Mouse (Mus musculus): ENCODE results near the gene Slc22a5. TPM values are rescaled to one million over a fixed set of nuclear protein-coding genes. Genes with fewer than 3 reads are reported as not detected.
A peak's percentile ranks its signal among the peaks of the same experiment; 100 is the strongest.
"Not testable (repeated sequence)": the region's sequence is repeated elsewhere in the genome, so short reads cannot be mapped to it uniquely, and the experiment has no call there.

Slc22a5 gene
- total RNA-seq (2021): 1 to 10 TPM; 7.1 to 9.3 TPM
- long read RNA-seq, experiment 1, transcript Slc22a5-201 (10 exons, 3,062 nt): major isoform, 14 of 22 reads
- long read RNA-seq, experiment 1, partial matches to known transcripts: 0 of 22 reads
- long read RNA-seq, experiment 1, other reads (novel, unspliced or antisense): 8 of 22 reads
- long read RNA-seq, experiment 2, transcript Slc22a5-201 (10 exons, 3,062 nt): major isoform, 16 of 22 reads
- long read RNA-seq, experiment 2, partial matches to known transcripts: 1 of 22 reads
- long read RNA-seq, experiment 2, other reads (novel, unspliced or antisense): 5 of 22 reads

- peak; percentile 100 for DNase-seq (ENCODE audit: low spot score)
Observed at GRCm38 (mm10) chr11:53891505-53892451, at the start of gene Slc22a5. TSS of gene Slc22a5 (minus strand) at chr11:53891660.

- DNase-seq (ENCODE audit: low spot score): not testable (repeated sequence)
Observed at GRCm38 (mm10) chr11:53931944-53932318, 40.5 kb upstream of the Slc22a5 start.

GRCm38 (mm10) chr11:53931091-53931943, 39.9 kb upstream of the Slc22a5 start:
- DNase-seq (ENCODE audit: low spot score): peak; percentile 65

- no peak for DNase-seq (ENCODE audit: low spot score)
Observed at GRCm38 (mm10) chr11:53929741-53930140, 38.3 kb upstream of the Slc22a5 start.

GRCm38 (mm10) chr11:53928585-53928984, 37.1 kb upstream of the Slc22a5 start:
- no peak for DNase-seq (ENCODE audit: low spot score)

GRCm38 (mm10) chr11:53926303-53926702, 34.8 kb upstream of the Slc22a5 start:
- no peak for DNase-seq (ENCODE audit: low spot score)

- no peak for DNase-seq (ENCODE audit: low spot score)
Observed at GRCm38 (mm10) chr11:53918851-53919250, 27.4 kb upstream of the Slc22a5 start.

GRCm38 (mm10) chr11:53911011-53911410, 19.6 kb upstream of the Slc22a5 start:
- DNase-seq (ENCODE audit: low spot score): no peak

- no peak for DNase-seq (ENCODE audit: low spot score)
Observed at GRCm38 (mm10) chr11:53908686-53909085, 17.2 kb upstream of the Slc22a5 start.

- DNase-seq (ENCODE audit: low spot score): no peak
Observed at GRCm38 (mm10) chr11:53904534-53904925, 13.1 kb upstream of the Slc22a5 start.

- DNase-seq (ENCODE audit: low spot score): no peak
Observed at GRCm38 (mm10) chr11:53903781-53904533, 12.5 kb upstream of the Slc22a5 start.

GRCm38 (mm10) chr11:53902741-53903140, 11.3 kb upstream of the Slc22a5 start:
- DNase-seq (ENCODE audit: low spot score): no peak

GRCm38 (mm10) chr11:53900991-53901390, 9.5 kb upstream of the Slc22a5 start:
- no peak for DNase-seq (ENCODE audit: low spot score)

- no peak for DNase-seq (ENCODE audit: low spot score)
Observed at GRCm38 (mm10) chr11:53899981-53900380, 8.5 kb upstream of the Slc22a5 start.

GRCm38 (mm10) chr11:53899004-53899403, 7.5 kb upstream of the Slc22a5 start:
- DNase-seq (ENCODE audit: low spot score): no peak

- DNase-seq (ENCODE audit: low spot score): no peak
Observed at GRCm38 (mm10) chr11:53896935-53897334, 5.5 kb upstream of the Slc22a5 start.

- DNase-seq (ENCODE audit: low spot score): no peak
Observed at GRCm38 (mm10) chr11:53893451-53893850, 2.0 kb upstream of the Slc22a5 start.

GRCm38 (mm10) chr11:53892716-53893416, 1.4 kb upstream of the Slc22a5 start:
- DNase-seq (ENCODE audit: low spot score): no peak

- DNase-seq (ENCODE audit: low spot score): no peak
Observed at GRCm38 (mm10) chr11:53890906-53891504, 455 bp downstream of the Slc22a5 start.

- no peak for DNase-seq (ENCODE audit: low spot score)
Observed at GRCm38 (mm10) chr11:53890225-53890624, 1.2 kb downstream of the Slc22a5 start.

Measured in gastrocnemius, adult 18-20 months (tissue).